Mouse (Mus musculus): ENCODE measurements around the gene Rorc.

DNA sequence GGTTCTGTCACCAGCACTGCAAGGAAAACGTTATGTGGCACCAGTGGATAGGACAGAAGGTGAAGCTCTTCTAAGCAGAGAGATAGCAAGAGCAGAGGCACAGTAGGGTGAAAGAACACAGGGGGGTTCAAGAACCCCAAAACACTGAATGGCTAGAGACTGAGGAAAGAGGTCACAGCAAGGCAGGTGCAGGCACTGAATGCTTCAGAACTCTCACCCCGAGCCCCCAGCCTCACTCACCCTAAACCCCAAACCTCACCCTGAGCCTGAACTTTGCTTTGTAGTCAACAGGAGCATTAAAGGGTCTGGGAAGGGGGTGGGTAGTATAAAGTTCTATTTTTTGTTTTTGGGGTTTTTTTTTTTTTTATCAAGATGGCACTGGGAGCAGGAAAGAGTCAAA lies 24.4 kb upstream of the Rorc start:
- TF ChIP-seq POLR2A (IDR thresholded peaks at IDR 0.05; ENCODE audit: low read depth, low read length) = no peak
- no peak for TF ChIP-seq USF2 (conservative IDR thresholded peaks at IDR 0.05; ENCODE audit: low read depth, low read length)
- no peak for TF ChIP-seq CTCF (conservative IDR thresholded peaks at IDR 0.05 in 1 of 2, IDR thresholded peaks at IDR 0.05 in 1 of 2; ENCODE audit: low read depth in 2 of 2, low read length in 2 of 2)
